Mouse (Mus musculus) Patski (cell line): ENCODE results near the gene Olfr750. TPM values are rescaled to one million over a fixed set of nuclear protein-coding genes. Genes with fewer than 3 reads are reported as not detected.

Source experiments
- ATAC-seq: fragments of 100-300 bp; one replicate; pipeline ENCODE4 v1.8.0; 2021
- CTCF ChIA-PET: fragments of 350-600 bp; sonication (Branson Sonifier 250); formaldehyde crosslinking; loops from one replicate; lab custom pipeline; 2022; ENCODE audit warnings: inconsistent platforms; lab: Charles Lee
- POLR2A ChIA-PET: fragments of 350-600 bp; sonication (Branson Sonifier 250); formaldehyde crosslinking; loops from one replicate; lab custom pipeline; 2022; ENCODE audit warnings: antibody characterized with exemption, inconsistent platforms; lab: Charles Lee
- DNase-seq: peaks from one replicate; pipeline ENCODE4 v3.0.0-alpha.2; 2011; ENCODE audit warnings: low read depth, low spot score
- H3K27me3 ChIP-seq: fragments of 371-371 bp; one replicate; pipeline ENCODE4 v1.5.1; 2021
- CTCF ChIP-seq: fragments of 100-300 bp; IDR thresholded peaks from one replicate; pipeline ENCODE4 v1.5.1; 2021
- in situ Hi-C: fragments of 300-500 bp; cut with MboI; formaldehyde crosslinking; loops from 3 replicates; pipeline ENCODE4 v1.11.1; 2018; ENCODE audit warnings: low pct_unique_long_range_greater_than_20kb, mixed read lengths
- polyA plus RNA-seq: library from polyadenylated mRNA; unstranded; gene quantifications from one replicate; pipeline ENCODE4 v1.2.3, GENCODE M21; 2021

Gene Olfr750
- polyA plus RNA-seq, 1 experiment from 2014 or later, result not detected

- TF ChIP-seq CTCF, result no peak
- DNase-seq (peak; percentile 95), ATAC-seq (peak; percentile 85)
- in situ Hi-C loops, result no loop called here
- H3K27me3 ChIP-seq, result no peaks in the 10 kb centered on the region
- POLR2A ChIA-PET, result interaction anchor here (0.9 kb wide), 1 partner anchor 282 kb away, joined by 3 read pairs; the partner anchor contains the start of genes Ccnb1ip1 and Parp2
- CTCF ChIA-PET, result interaction anchor here (1.0 to 1.9 kb wide), 3 partner anchors 10 to 282 kb away, joined by 3 to 17 read pairs (median 4); partner anchors contain the start of genes Ccnb1ip1 and Parp2
Measured at GRCm38 (mm10) chr14:51088970-51089673, 14.9 kb upstream of the Olfr750 start.

GRCm38 (mm10) chr14:51088166-51088969 is 14.1 kb upstream of the Olfr750 start:
- in situ Hi-C loops, result no loop called here
- no peaks in the 10 kb centered on the region for H3K27me3 ChIP-seq
- ChIA-PET CTCF (interaction anchor here (1.1 to 1.9 kb wide), 2 partner anchors 9 to 24 kb away, joined by 4 to 17 read pairs; no protein-coding TSS in a partner anchor), POLR2A (interaction anchor here (0.9 kb wide), 1 partner anchor 281 kb away, joined by 3 read pairs; the partner anchor contains the start of genes Ccnb1ip1 and Parp2)
- TF ChIP-seq CTCF, result no peak
- DNase-seq (peak; percentile 20), ATAC-seq (no peak)

- no peak for ATAC-seq
- DNase-seq, result no peak
- POLR2A ChIA-PET, result interaction anchor here (0.6 kb wide), 1 partner anchor 1620 kb away, joined by 6 read pairs; no protein-coding TSS in a partner anchor
- no peaks in the 10 kb centered on the region for H3K27me3 ChIP-seq
- CTCF ChIA-PET, result interaction anchor here (1.9 kb wide), 1 partner anchor 23 kb away, joined by 17 read pairs; no protein-coding TSS in a partner anchor
- in situ Hi-C loops, result no loop called here
- no peak for TF ChIP-seq CTCF
Measured at GRCm38 (mm10) chr14:51087762-51088161, 13.5 kb upstream of the Olfr750 start.

GRCm38 (mm10) chr14:51085911-51086310 is 11.7 kb upstream of the Olfr750 start:
- no peak for TF ChIP-seq CTCF
- CTCF ChIA-PET, result no interaction called here
- H3K27me3 ChIP-seq, result peaks cover 3% of the 10 kb centered on the region
- POLR2A ChIA-PET, result no interaction called here
- in situ Hi-C loops, result no loop called here
- ATAC-seq, result no peak
- DNase-seq, result no peak

DNA sequence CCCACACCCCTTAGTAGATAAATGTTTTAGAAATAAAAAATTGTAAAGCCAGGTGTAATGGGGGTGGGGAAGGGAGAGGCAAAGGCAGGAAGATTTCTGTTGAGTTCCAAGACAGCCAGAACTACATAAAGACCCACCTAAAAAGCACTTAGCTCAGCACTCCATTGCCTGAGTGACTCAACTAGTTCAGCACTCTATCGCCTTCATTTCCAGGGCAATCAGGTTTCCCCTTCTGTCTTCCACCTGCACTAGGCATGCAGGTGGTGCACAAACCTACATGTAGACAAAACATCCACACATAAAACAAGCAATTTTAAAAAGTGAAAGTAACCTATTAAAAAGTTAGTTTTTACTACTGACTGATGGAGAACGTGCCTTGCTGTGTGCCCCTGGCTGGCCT is 10.9 kb upstream of the Olfr750 start:
- no peak for TF ChIP-seq CTCF
- ChIA-PET CTCF (no interaction called here), POLR2A (interaction anchor here (0.6 kb wide), 1 partner anchor 279 kb away, joined by 5 read pairs; no protein-coding TSS in a partner anchor)
- peaks cover 3% of the 10 kb centered on the region for H3K27me3 ChIP-seq
- DNase-seq (no peak), ATAC-seq (no peak)
- in situ Hi-C loops, result no loop called here

DNA sequence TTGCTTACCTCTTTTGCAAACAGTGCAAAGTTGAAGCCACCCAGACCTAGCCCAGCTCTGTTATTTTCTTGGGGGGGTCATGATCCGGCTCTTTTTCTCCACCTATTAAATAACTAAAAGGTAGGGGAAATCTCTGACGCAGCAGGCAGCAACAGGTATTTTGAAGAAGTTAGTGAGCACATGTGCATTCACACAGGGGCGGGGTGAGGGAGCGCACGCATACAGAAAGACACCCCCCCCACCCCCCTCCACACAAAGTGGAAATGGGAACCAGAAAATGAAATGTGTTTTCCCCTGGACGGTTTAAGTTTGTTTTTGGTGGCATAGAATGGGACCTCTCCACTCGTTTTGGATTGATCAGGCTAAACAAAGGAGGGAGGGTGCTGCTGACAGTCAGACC is 9.6 kb upstream of the Olfr750 start:
- CTCF ChIA-PET, result interaction anchor here (0.7 kb wide), 1 partner anchor 19 kb away, joined by 3 read pairs; no protein-coding TSS in a partner anchor
- peaks cover 3% of the 10 kb centered on the region for H3K27me3 ChIP-seq
- no peak for ATAC-seq
- DNase-seq, result no peak
- POLR2A ChIA-PET, result no interaction called here
- no peak for TF ChIP-seq CTCF
- in situ Hi-C loops, result no loop called here

GRCm38 (mm10) chr14:51082599-51083581 is 8.7 kb upstream of the Olfr750 start:
- peaks cover 3% of the 10 kb centered on the region for H3K27me3 ChIP-seq
- no peak for TF ChIP-seq CTCF
- in situ Hi-C loops, result no loop called here
- ChIA-PET POLR2A (no interaction called here), CTCF (interaction anchor here (0.7 kb wide), 1 partner anchor 18 kb away, joined by 3 read pairs; no protein-coding TSS in a partner anchor)
- ATAC-seq (peak; percentile 12), DNase-seq (no peak)

DNA sequence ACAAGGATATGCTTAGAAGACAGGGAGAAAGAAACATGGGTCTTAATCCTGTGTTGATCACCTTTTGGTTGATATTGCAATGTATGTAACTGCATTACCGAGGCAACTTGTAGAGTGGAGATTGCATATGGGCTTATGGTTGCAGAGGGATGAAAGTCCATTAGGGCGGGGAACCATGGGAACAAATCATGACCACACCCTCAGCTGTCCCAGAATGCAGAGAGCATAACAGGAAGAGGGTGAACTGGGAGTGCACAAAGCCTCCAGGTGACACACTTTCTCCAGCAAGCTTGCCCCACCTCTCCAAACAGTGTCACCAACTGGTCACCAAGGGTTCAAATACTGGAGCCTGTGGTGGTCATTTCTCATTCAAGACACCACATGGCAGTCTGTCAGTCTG is 6.8 kb upstream of the Olfr750 start:
- POLR2A ChIA-PET, result no interaction called here
- peaks cover 3% of the 10 kb centered on the region for H3K27me3 ChIP-seq
- in situ Hi-C loops, result no loop called here
- CTCF ChIA-PET, result interaction anchor here (1.1 kb wide), 1 partner anchor 17 kb away, joined by 4 read pairs; no protein-coding TSS in a partner anchor
- TF ChIP-seq CTCF, result no peak
- no peak for DNase-seq
- no peak for ATAC-seq

DNA sequence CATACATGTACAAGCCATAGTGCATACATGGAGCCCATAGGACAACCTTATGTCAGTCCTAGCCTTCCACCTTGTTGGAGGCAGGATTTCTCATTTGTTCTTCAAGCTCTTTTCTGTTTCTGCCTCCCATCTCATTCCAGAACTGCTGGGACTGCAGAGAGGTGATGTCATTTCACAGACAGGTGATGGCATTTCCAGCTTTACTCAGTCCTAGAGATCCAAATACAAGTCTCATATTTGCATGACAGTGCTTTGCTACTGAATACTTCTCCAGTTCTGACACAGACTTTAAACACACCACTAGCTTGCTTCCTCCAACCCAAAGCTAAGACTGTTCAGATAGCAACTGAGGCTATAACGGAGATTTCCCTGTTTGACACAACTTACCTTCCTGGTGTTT is 4.9 kb upstream of the Olfr750 start:
- in situ Hi-C loops, result no loop called here
- no peak for ATAC-seq
- peaks cover 11% of the 10 kb centered on the region for H3K27me3 ChIP-seq
- CTCF ChIA-PET, result interaction anchor here (1.0 kb wide), 1 partner anchor 10 kb away, joined by 4 read pairs; no protein-coding TSS in a partner anchor
- TF ChIP-seq CTCF, result no peak
- POLR2A ChIA-PET, result no interaction called here
- DNase-seq, result no peak

GRCm38 (mm10) chr14:51069617-51070016 is 4.6 kb downstream of the Olfr750 start:
- POLR2A ChIA-PET, result no interaction called here
- in situ Hi-C loops, result no loop called here
- no peak for DNase-seq

More at GRCm38 (mm10) chr14:51069617-51070016, 4.6 kb downstream of the Olfr750 start:
- CTCF ChIA-PET, result no interaction called here
- H3K27me3 ChIP-seq, result peaks cover 11% of the 10 kb centered on the region
- ATAC-seq, result no peak
- peak; percentile 41 for TF ChIP-seq CTCF
